Mouse (Mus musculus) MEL-GATA-1-ER (cell line): ENCODE results near the gene Olfr1393.
"Not testable (repeated sequence)": the region's sequence is repeated elsewhere in the genome, so short reads cannot be mapped to it uniquely, and the experiment has no call there.

Source experiments
- DNase-seq: peaks from one replicate; pipeline ENCODE4 v3.0.0-alpha.2; 2012; ENCODE audit warnings: low read depth; ENCODE audit errors: extremely low read depth

Gene Olfr1393

GRCm38 (mm10) chr11:49287251-49287650 lies 9.1 kb downstream of the Olfr1393 start:
- DNase-seq: no peak

GRCm38 (mm10) chr11:49292777-49293176 lies 14.7 kb downstream of the Olfr1393 start:
- DNase-seq: no peak

GRCm38 (mm10) chr11:49304441-49304840 lies 26.3 kb downstream of the Olfr1393 start, which contains the start of gene Olfr10:
Gene Olfr10, plus strand, starts transcription at chr11:49304741.
- DNase-seq: no peak

GRCm38 (mm10) chr11:49308547-49308946 lies 30.4 kb downstream of the Olfr1393 start:
- not testable (repeated sequence) for DNase-seq

GRCm38 (mm10) chr11:49322442-49322841 lies 44.3 kb downstream of the Olfr1393 start, which contains the start of gene Olfr1391:
Gene Olfr1391, plus strand, starts transcription at chr11:49322742.
- no peak for DNase-seq

GRCm38 (mm10) chr11:49326726-49327125 lies 48.6 kb downstream of the Olfr1393 start:
- DNase-seq: no peak

- no peak for DNase-seq
Observed at GRCm38 (mm10) chr11:49329686-49330085, 51.6 kb downstream of the Olfr1393 start.
